Mouse (Mus musculus) intestine, embryonic 16.5 days (tissue): ENCODE measurements at regions not wholly inside any gene's neighbourhood (a gene's known extent, or its start where the extent isn't known, plus 50 kb on each side); places are given as distances from the start of the nearest gene placed in this dataset.
"Not testable (repeated sequence)": the region's sequence is repeated elsewhere in the genome, so short reads cannot be mapped to it uniquely, and the experiment has no call there.

Experiments
- ATAC-seq: fragments of 200-750 bp; cut with Nextera tagmentation; 2 replicates; pipeline ENCODE4 v1.8.0; 2017; ENCODE audit warnings: moderate TSS enrichment, moderate library complexity
- H3K27ac ChIP-seq: fragments of 300-500 bp; sonication (generic); 2 replicates; pipeline ENCODE4 v1.5.1; 2014; ENCODE audit warnings: mild to moderate bottlenecking, low read length
- H3K27me3 ChIP-seq: fragments of 300-500 bp; sonication (generic); replicated peaks from 2 replicates; pipeline ENCODE4 v1.6.1; 2014; ENCODE audit warnings: low read length, control low read depth, mixed read lengths; ENCODE audit not compliant: control insufficient read depth, insufficient read depth
- H3K36me3 ChIP-seq: fragments of 300-500 bp; sonication (generic); 2 replicates; pipeline ENCODE4 v1.6.1; 2014; ENCODE audit warnings: low read length, control low read depth; ENCODE audit not compliant: control insufficient read depth, insufficient read depth
- H3K4me1 ChIP-seq: fragments of 300-500 bp; sonication (generic); 2 replicates; pipeline ENCODE4 v1.6.1; 2014; ENCODE audit warnings: low read length, control low read depth, mixed read lengths; ENCODE audit not compliant: control insufficient read depth, insufficient read depth
- H3K4me2 ChIP-seq: fragments of 300-500 bp; sonication (generic); 2 replicates; pipeline ENCODE4 v1.6.1; 2014; ENCODE audit warnings: low read depth, low read length, control low read depth
- H3K4me3 ChIP-seq: fragments of 300-500 bp; sonication (generic); 2 replicates; pipeline ENCODE4 v1.5.1; 2014; ENCODE audit warnings: mild to moderate bottlenecking, low read length
- H3K9ac ChIP-seq: fragments of 300-500 bp; sonication (generic); 2 replicates; pipeline ENCODE4 v1.6.1; 2014; ENCODE audit warnings: low read depth, low read length
- H3K9me3 ChIP-seq: fragments of 300-500 bp; sonication (generic); 2 replicates; pipeline ENCODE4 v1.6.1; 2016; ENCODE audit warnings: low read length, control low read depth; ENCODE audit not compliant: control insufficient read depth
- WGBS: fragments of 180-500 bp; shearing (Covaris S2); extraction: QIAGEN DNeasy Blood & Tissue Kit; methylation state at CpG from one replicate; pipeline ENCODE4 v1.1.7; 2014; 5-methylcytosine and 5-hydroxymethylcytosine counted together

DNA sequence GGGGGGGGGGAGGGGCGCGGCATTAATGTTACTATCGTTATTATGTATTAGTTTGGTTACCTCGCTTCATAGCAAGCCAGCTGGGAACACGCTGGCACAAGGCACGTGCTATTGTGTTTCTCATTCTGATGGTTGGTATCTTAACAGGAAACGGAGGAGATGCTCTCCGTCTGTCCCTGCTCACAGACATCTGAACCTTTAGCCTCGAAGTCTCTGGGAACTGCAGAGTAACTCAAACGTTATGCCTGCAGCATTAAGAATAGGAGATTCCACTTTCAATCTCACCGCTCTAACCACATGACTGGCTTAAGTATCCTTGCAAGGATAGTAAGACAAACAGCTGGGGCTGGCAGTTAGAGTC, 80.0 kb downstream of the Nfkbiz start:
- no peak overlapping the region for H3K9ac ChIP-seq
- no peaks in the 10 kb centered on the region for H3K27me3 ChIP-seq
- ATAC-seq: 0 out of 2 replicates have a peak, but pooled peaks have one; percentile 44
- no peaks in the 10 kb centered on the region for H3K36me3 ChIP-seq
- no peak overlapping the region for H3K27ac ChIP-seq
- no peaks in the 10 kb centered on the region for H3K9me3 ChIP-seq
- H3K4me2 ChIP-seq: no peak overlapping the region
- no peaks in the 10 kb centered on the region; the same call in 1 of the 2 replicates for H3K4me1 ChIP-seq
- H3K4me3 ChIP-seq: no peak overlapping the region
- WGBS: 43% methylated on average over 11 of the region's 11 CpGs

DNA sequence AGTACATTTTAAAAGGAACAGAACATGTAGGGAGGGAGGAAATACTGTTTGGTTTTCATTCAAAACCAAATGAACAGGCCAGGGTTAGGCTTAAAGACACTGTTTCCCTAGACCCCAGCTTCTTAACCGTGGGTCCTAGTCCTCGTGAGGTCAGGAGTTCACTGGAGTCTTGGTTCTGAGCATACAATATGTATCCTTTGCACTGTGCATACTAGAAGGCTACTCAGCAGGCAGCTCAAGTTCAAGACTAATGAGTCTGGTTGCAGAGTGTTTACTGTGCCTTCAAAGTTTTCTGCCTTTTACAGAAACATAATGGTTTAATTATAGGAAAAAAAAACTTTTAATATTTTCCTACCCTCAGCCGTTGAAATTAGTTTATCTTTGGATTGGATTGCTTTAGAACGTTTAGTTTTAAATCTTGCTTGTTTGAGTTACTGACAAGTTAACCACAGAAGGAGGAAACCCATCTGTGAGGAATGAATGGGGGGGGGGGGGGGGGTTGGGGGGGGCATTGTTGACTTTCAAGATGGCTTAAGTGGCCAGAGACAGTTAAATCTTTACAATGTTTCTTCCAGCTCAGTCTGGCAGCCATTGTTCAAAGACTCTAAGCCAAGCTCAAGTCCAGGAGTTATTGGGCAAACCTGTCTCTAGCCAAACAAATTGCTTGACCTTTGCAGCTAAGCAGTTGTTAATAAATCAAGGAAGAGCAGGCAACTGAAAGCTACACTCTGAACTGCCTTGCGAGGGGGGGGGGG, 80.6 kb downstream of the Nfkbiz start:
- 23% methylated on average over 5 of the region's 5 CpGs for WGBS
- H3K36me3 ChIP-seq: no peaks in the 10 kb centered on the region
- H3K27ac ChIP-seq: peak overlapping the region; percentile 41
- no peak overlapping the region for H3K4me2 ChIP-seq
- H3K4me3 ChIP-seq: no peak overlapping the region
- H3K4me1 ChIP-seq: no peaks in the 10 kb centered on the region; the same call in 1 of the 2 replicates
- ATAC-seq: peak; percentile 81
- H3K27me3 ChIP-seq: no peaks in the 10 kb centered on the region
- no peak overlapping the region for H3K9ac ChIP-seq
- H3K9me3 ChIP-seq: no peaks in the 10 kb centered on the region

DNA sequence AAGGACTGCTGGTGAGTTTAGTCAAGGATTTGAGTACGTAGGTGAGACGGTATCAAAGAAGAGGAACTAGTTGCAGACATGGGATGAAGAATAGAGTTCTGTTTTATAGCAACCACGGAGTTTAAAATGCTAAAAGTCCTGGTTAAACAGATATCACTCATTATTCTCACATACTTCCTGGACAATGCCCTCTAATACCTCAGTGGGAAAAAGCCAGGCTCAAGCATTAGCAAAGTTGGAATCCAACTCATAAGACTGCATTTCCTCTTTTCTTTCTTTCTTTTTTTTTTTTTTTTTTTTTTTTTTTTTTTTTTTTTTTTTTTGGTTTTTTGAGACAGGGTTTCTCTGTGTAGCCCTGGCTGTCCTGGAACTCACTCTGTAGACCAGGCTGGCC, 81.3 kb downstream of the Nfkbiz start:
- ATAC-seq, H3K4me3 ChIP-seq: not testable (repeated sequence)
- 58% methylated on average over 3 of the region's 3 CpGs for WGBS

DNA sequence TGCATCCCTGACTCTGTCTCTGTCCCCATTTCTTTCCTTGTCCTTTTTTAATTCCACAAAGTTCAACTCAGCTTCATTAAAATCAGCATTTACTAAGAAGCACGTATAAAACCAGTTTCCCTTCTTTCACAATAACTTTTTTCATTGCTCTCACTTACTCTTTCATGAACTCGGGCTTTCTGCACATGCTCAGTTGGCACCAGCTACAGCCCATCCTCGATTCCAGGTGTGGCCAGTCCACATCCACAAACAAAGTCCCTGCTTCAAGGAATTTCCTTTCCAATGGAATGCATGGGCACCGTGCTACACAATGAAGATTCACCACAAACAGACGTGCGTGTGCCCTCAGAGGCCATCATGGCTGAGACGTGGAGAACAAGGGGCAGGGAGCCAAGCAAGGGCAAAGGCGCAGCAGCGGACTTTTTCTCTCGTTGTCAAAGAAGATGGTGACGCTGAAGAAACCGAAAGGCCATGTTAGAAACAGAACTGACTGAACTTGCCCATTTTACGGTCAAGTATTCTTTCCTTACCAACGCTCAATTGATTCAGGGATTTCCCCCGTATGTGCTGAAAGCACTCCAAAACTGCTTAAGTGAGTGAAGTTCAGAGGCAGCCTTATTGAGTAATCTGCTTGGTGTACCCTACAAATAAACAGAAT, 81.8 kb downstream of the Nfkbiz start:
- no peaks in the 10 kb centered on the region for H3K9me3 ChIP-seq
- no peak overlapping the region for H3K9ac ChIP-seq
- H3K36me3 ChIP-seq: no peaks in the 10 kb centered on the region
- H3K4me3 ChIP-seq: no peak overlapping the region
- H3K4me2 ChIP-seq: no peak overlapping the region
- H3K4me1 ChIP-seq: no peaks in the 10 kb centered on the region; the same call in 1 of the 2 replicates
- 87% methylated on average over 15 of the region's 15 CpGs for WGBS
- no peak for ATAC-seq
- 0 out of 2 replicates have a peak overlapping the region, but pooled peaks have one; percentile 9 for H3K27ac ChIP-seq
- no peaks in the 10 kb centered on the region for H3K27me3 ChIP-seq

More for the DNA sequence above, 81.3 kb downstream of the Nfkbiz start:
- H3K27ac ChIP-seq: 0 out of 2 replicates have a peak overlapping the region, but pooled peaks have one; percentile 9
- not testable (repeated sequence) for H3K4me1 ChIP-seq, H3K4me2 ChIP-seq, H3K9me3 ChIP-seq, H3K36me3 ChIP-seq, H3K9ac ChIP-seq, H3K27me3 ChIP-seq

DNA sequence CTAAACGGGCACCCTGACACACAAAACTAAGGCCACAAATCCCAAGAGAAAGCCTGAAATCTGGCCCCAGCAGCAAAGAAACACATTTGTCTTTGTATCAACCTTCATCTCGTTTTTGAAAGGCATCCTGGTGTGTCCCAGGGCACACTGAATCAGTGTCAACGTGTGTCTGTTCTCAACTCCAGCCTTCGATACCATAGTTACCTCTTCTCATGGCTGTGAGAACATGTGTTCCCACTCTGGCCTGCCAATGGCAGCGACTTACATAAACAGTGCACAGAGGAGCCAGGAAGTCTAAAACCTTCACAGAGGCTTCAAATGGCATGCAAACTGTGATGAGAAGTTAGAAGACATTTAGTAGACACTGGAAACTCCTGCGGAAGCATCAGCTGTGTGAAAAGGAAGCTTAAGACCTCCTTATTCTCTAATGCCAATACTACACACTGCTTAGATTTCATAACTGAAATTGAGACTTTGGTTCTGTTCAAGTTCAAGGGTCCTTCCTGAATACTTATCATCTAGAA, 83.3 kb downstream of the Nfkbiz start:
- no peak for ATAC-seq
- Histone ChIP-seq H3K27me3 (no peaks in the 10 kb centered on the region), H3K9me3 (no peaks in the 10 kb centered on the region), H3K36me3 (no peaks in the 10 kb centered on the region), H3K27ac (no peak overlapping the region), H3K9ac (no peak overlapping the region), H3K4me3 (no peak overlapping the region), H3K4me1 (no peaks in the 10 kb centered on the region; the same call in 1 of the 2 replicates), H3K4me2 (no peak overlapping the region)
- 67% methylated on average over 6 of the region's 6 CpGs for WGBS

DNA sequence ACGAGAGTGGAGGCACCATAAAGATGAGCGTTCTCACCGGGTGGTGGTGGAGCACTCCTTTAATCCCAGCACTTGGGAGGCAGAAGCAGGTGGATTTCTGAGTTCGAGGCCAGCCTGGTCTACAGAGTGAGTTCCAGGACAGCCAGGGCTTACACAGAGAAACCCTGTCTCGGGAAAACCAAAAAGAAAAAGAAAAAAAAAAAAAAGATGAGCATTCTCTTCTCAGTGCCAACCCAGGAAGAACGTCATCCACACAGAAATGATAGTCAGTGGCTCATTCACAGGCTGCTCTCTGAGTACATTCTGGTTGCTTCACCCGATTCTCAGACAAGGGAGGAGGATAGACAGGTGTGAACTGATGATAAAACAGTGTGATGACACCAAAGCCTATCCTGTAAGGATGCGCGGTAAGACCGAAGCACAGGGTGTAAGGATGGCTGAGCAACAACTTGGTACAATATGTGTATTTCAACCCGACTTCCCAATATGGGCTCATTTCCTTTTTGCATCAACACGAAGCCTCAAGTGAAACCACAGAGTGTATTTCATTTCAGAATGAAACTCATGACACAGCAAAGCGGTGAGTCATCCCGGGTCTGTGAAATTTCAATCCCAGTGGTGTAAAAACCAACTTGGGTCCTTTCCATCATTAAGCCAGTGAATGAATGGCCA, 84.5 kb downstream of the Nfkbiz start:
- Histone ChIP-seq H3K27me3 (no peaks in the 10 kb centered on the region), H3K4me2 (no peak overlapping the region), H3K9ac (no peak overlapping the region), H3K36me3 (no peaks in the 10 kb centered on the region), H3K4me1 (no peaks in the 10 kb centered on the region; the same call in 1 of the 2 replicates), H3K27ac (no peak overlapping the region), H3K9me3 (no peaks in the 10 kb centered on the region), H3K4me3 (no peak overlapping the region)
- ATAC-seq: no peak
- 86% methylated on average over 14 of the region's 14 CpGs for WGBS

DNA sequence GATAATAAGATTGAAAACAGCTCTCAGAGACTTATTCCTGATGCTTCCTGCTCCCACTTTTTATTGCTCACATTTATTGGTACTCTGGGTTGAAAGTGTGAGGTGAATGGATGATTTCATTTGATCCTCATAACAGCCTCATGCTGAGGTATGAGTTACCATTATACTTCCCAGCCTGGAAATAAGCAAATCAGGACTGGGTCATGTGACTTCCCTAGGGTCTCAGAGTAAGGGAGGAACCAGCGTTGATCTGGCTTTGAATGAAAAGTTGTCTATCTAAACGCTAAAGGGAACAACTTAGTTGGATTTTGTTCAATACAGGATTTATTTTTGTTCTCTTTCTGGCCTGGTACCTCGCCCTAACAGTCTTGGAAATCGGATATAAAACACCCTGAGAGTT, 85.3 kb downstream of the Nfkbiz start:
- H3K9ac ChIP-seq: no peak overlapping the region
- no peak overlapping the region for H3K4me3 ChIP-seq
- H3K27ac ChIP-seq: no peak overlapping the region
- H3K4me1 ChIP-seq: no peaks in the 10 kb centered on the region; the same call in 1 of the 2 replicates
- H3K9me3 ChIP-seq: no peaks in the 10 kb centered on the region
- no peak overlapping the region for H3K4me2 ChIP-seq
- 82% methylated on average over 4 of the region's 4 CpGs for WGBS
- H3K27me3 ChIP-seq: no peaks in the 10 kb centered on the region
- no peak for ATAC-seq
- H3K36me3 ChIP-seq: no peaks in the 10 kb centered on the region

DNA sequence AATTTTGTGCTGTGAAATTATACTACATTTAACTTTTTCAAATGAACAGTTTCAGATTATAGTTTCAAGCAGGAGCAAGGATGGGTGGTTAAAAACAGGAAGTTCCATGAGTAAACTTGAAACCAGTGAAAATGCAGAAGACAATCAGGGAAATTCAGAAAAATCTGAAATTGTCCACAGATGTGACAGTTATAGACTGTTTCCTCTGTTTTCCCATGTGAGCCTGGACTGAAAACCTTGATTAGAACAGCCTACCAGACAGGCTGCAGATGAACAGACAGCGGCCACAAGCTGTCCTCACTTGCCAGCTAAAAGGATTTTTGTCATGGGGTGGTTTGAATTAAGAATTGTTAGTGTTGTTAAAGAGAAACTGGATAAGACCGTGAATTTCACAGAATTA, 91.4 kb downstream of the Nfkbiz start:
- no peaks in the 10 kb centered on the region for H3K27me3 ChIP-seq
- H3K27ac ChIP-seq: no peak overlapping the region
- H3K36me3 ChIP-seq: no peaks in the 10 kb centered on the region
- WGBS: 72% methylated on average over 2 of the region's 2 CpGs
- no peak overlapping the region for H3K4me3 ChIP-seq
- ATAC-seq: no peak
- H3K9ac ChIP-seq: no peak overlapping the region
- no peak overlapping the region for H3K4me2 ChIP-seq
- H3K4me1 ChIP-seq: no peaks in the 10 kb centered on the region
- H3K9me3 ChIP-seq: no peaks in the 10 kb centered on the region

DNA sequence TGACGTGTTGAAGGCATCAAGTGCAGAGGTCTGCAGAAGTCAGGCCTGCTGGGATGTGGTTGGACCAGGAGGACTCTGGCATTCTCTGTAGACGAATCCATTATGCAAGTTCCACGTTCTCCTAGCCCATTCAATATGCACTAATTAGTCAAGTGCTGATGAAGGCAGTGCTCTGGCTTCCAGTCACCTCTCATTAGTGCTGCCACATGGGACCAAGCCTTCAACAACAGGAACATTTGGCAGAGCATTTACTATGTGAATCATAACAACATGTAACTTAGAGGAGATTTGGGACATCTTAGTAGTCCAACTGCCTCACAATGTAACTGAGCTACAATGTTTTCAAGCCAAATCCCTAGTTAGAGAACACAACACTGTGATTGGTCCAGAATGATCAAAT, 92.5 kb downstream of the Nfkbiz start:
- Histone ChIP-seq H3K27me3 (no peaks in the 10 kb centered on the region), H3K27ac (no peak overlapping the region), H3K4me1 (no peaks in the 10 kb centered on the region), H3K9ac (no peak overlapping the region), H3K4me3 (no peak overlapping the region), H3K9me3 (no peaks in the 10 kb centered on the region), H3K36me3 (no peaks in the 10 kb centered on the region), H3K4me2 (no peak overlapping the region)
- 74% methylated on average over 3 of the region's 3 CpGs for WGBS
- ATAC-seq: no peak
